Mouse (Mus musculus) forebrain, embryonic 11.5 days (tissue): ENCODE results near the gene Tph1. TPM values are rescaled to one million over a fixed set of nuclear protein-coding genes. Genes with fewer than 3 reads are reported as not detected.
"Not testable (repeated sequence)": the region's sequence is repeated elsewhere in the genome, so short reads cannot be mapped to it uniquely, and the experiment has no call there.

Experiments
- ATAC-seq: fragments of 200-750 bp; cut with Nextera tagmentation; replicated peaks from 2 replicates; pipeline ENCODE4 v1.8.0; 2017; ENCODE audit warnings: moderate TSS enrichment; ENCODE audit not compliant: low FRiP score
- DNase-seq: peaks from one replicate; pipeline ENCODE4 v3.0.0-alpha.2; 2017; ENCODE audit warnings: low spot score
- H3K27ac ChIP-seq: fragments of 300-500 bp; sonication (generic); 2 replicates; pipeline ENCODE4 v1.5.1; 2014; ENCODE audit warnings: low read depth, low read length
- H3K27me3 ChIP-seq: fragments of 300-500 bp; sonication (generic); 2 replicates; pipeline ENCODE4 v1.6.1; 2014; ENCODE audit warnings: mild to moderate bottlenecking, low read length, mixed read lengths; ENCODE audit not compliant: control insufficient read depth, insufficient read depth
- H3K36me3 ChIP-seq: fragments of 300-500 bp; sonication (generic); 2 replicates; pipeline ENCODE4 v1.6.1; 2014; ENCODE audit warnings: mild to moderate bottlenecking, low read length, moderate library complexity, mixed read lengths; ENCODE audit not compliant: control insufficient read depth, insufficient read depth
- H3K4me1 ChIP-seq: fragments of 300-500 bp; sonication (generic); replicated peaks from 2 replicates; pipeline ENCODE4 v1.6.1; 2014; ENCODE audit warnings: low read length, mixed read lengths; ENCODE audit not compliant: control insufficient read depth, insufficient read depth
- H3K4me2 ChIP-seq: fragments of 300-500 bp; sonication (generic); 2 replicates; pipeline ENCODE4 v1.6.1; 2014; ENCODE audit warnings: low read depth, mild to moderate bottlenecking, low read length, moderate library complexity, mixed read lengths; ENCODE audit not compliant: severe bottlenecking
- H3K4me3 ChIP-seq: fragments of 300-500 bp; sonication (generic); 2 replicates; pipeline ENCODE4 v1.5.1; 2014; ENCODE audit warnings: low read depth, low read length
- H3K9ac ChIP-seq: fragments of 300-500 bp; sonication (generic); 2 replicates; pipeline ENCODE4 v1.6.1; 2014; ENCODE audit warnings: low read length
- H3K9me3 ChIP-seq: fragments of 300-500 bp; sonication (generic); 2 replicates; pipeline ENCODE4 v1.6.1; 2016; ENCODE audit warnings: low read length, mixed read lengths; ENCODE audit not compliant: control insufficient read depth
- WGBS: fragments of 180-500 bp; shearing (Covaris S2); extraction: QIAGEN DNeasy Blood & Tissue Kit; methylation state at CpG from one replicate; pipeline ENCODE4 v1.1.7; 2014; 5-methylcytosine and 5-hydroxymethylcytosine counted together
- polyA plus RNA-seq: library from polyadenylated mRNA; unstranded; fragments of >200 nt; fragmentation: Nextera tagmentation; extraction: Ambion mirVana; gene quantifications from 2 replicates; pipeline ENCODE4 v1.2.1, GENCODE M21; 2014

Gene Tph1
- polyA plus RNA-seq, 1 experiment from 2014 or later = 0.13 TPM

DNA sequence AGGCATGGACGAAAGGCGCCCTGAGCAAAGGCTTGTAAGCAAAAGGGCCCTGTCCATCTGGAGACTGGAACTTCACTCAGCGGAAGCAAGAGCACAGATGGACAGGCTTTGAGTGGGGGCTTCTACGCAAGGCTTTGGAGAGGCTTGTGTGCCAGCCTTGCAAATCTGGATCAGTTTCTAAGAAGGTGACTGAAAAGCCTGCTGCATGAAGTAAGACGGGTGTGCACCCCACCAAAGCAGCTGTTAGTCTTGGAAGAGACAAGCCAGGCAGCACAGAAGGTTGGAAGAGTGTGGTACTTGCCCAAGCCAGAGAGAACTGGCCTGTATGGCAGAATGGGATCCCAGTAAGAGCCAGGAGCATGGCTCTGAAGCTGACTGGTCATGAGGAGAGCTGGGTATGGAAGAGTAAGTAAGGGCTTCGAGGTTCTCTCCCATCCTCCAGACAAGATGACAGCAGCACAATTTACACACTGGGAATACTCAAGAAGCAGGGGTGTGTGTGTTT, 28.2 kb upstream of the Tph1 start:
- Histone ChIP-seq H3K9me3 (no peaks in the 10 kb centered on the region), H3K9ac (no peak overlapping the region), H3K27ac (no peak overlapping the region), H3K4me1 (no peaks in the 10 kb centered on the region), H3K4me3 (no peak overlapping the region), H3K4me2 (no peak overlapping the region), H3K36me3 (peaks cover 24% of the 10 kb centered on the region; the same call in 1 of the 2 replicates), H3K27me3 (no peaks in the 10 kb centered on the region)
- ATAC-seq = no peak
- 96% methylated on average over 6 of the region's 6 CpGs for WGBS
- DNase-seq = no peak

GRCm38 (mm10) chr7:46696754-46697153, 24.4 kb upstream of the Tph1 start:
- no peaks in the 10 kb centered on the region for H3K4me1 ChIP-seq

DNA sequence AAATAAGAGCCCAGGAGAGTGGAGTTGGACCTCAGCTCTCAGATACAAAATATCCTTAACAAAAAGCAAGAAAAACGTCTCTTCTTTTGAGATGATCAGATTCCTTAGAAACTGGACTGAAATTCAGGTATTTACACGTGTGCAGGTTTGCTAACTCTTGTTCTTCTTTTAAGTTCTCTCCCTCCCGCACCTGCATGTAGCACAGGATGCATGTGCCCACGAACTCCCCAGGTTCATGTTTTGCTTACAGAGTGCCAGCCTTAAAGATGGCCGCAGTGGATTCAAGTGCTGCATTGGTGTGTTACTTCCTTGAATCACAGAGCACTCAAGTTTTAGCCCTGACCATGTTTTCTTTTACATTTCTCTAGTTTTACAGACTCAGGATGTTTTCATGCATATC, 14.5 kb upstream of the Tph1 start:
- WGBS = 88% methylated on average over 5 of the region's 5 CpGs
- DNase-seq (no peak), ATAC-seq (no peak)
- Histone ChIP-seq H3K9ac (no peak overlapping the region), H3K4me3 (no peak overlapping the region), H3K4me1 (no peaks in the 10 kb centered on the region), H3K27me3 (no peaks in the 10 kb centered on the region), H3K4me2 (no peak overlapping the region), H3K9me3 (no peaks in the 10 kb centered on the region), H3K27ac (no peak overlapping the region), H3K36me3 (peaks cover 4% of the 10 kb centered on the region; the same call in 1 of the 2 replicates)

More at GRCm38 (mm10) chr7:46696754-46697153, 24.4 kb upstream of the Tph1 start:
- no peak overlapping the region for H3K4me3 ChIP-seq
- H3K27ac ChIP-seq = no peak overlapping the region
- no peak for ATAC-seq
- no peak overlapping the region for H3K9ac ChIP-seq
- DNase-seq = no peak
- no peaks in the 10 kb centered on the region for H3K9me3 ChIP-seq
- peaks cover 7% of the 10 kb centered on the region; the same call in 1 of the 2 replicates for H3K36me3 ChIP-seq
- H3K27me3 ChIP-seq = no peaks in the 10 kb centered on the region
- 88% methylated on average over 1 of the region's 1 CpGs for WGBS
- H3K4me2 ChIP-seq = no peak overlapping the region

DNA sequence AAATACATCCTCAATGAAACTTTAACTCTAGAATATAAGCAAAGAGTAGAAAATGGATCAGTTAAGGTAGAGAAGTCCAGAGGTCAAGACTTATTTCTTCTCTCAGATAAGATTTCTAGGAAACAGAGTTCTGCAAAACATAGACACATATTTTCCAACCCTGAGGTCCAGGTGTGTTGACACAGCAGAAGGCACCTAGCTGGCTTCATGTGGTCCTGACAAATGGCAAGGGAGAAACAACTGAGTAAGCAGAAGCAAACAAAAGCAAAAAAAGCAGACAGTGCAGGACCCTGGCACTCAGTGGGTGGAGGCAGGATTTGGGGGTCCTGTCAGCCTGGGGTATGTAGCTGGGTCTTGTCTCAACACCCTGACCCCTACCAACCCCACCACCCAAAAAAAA, 8.4 kb upstream of the Tph1 start:
- H3K27ac ChIP-seq = no peak overlapping the region
- H3K9ac ChIP-seq = no peak overlapping the region
- no peak overlapping the region for H3K4me3 ChIP-seq
- no peak overlapping the region for H3K4me2 ChIP-seq
- ATAC-seq (no peak), DNase-seq (no peak)
- no peaks in the 10 kb centered on the region for H3K27me3 ChIP-seq
- H3K4me1 ChIP-seq = no peaks in the 10 kb centered on the region
- no peaks in the 10 kb centered on the region for H3K36me3 ChIP-seq
- H3K9me3 ChIP-seq = no peaks in the 10 kb centered on the region

- not testable (repeated sequence) for H3K36me3 ChIP-seq, H3K4me2 ChIP-seq, H3K9me3 ChIP-seq, H3K27ac ChIP-seq, ATAC-seq, H3K4me1 ChIP-seq, H3K4me3 ChIP-seq, H3K27me3 ChIP-seq, H3K9ac ChIP-seq, DNase-seq
- WGBS = 81% methylated on average over 7 of the region's 7 CpGs
These were observed 6.7 kb upstream of the Tph1 start for GRCm38 (mm10) chr7:46679044-46679443.

GRCm38 (mm10) chr7:46678417-46678816, 6.1 kb upstream of the Tph1 start:
- 90% methylated on average over 3 of the region's 3 CpGs for WGBS
- no peak for ATAC-seq

DNA sequence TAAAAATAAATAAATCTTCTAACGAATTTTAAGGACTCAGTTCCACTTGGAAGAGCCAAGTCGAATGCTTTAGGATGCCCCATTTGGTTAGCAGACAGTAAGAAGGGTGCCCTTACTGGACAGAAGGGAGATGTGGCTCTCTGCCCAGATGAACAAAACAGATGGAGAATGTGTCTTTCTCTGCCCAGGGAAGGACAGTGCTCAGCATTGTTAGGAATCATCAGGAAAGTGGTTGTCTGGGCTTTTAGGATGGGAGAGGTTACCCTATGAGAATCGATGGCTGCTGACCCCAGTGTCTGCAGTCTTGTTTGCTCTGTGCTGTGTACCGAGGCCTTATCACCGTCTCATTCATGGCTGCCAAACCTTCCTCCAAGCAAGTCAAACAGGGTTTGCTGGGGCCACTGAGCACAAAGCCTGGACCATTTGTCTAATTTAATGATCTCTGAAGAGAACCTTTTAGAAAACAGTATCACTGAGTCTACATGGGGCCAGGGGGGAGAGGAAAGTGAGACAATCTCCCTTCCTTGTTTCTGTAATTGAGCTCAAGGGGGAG, 4.5 kb upstream of the Tph1 start:
- H3K4me3 ChIP-seq = no peak overlapping the region
- no peaks in the 10 kb centered on the region for H3K4me1 ChIP-seq
- no peaks in the 10 kb centered on the region for H3K27me3 ChIP-seq
- H3K4me2 ChIP-seq = no peak overlapping the region
- no peak overlapping the region for H3K9ac ChIP-seq
- no peak for DNase-seq
- no peaks in the 10 kb centered on the region for H3K36me3 ChIP-seq
- H3K9me3 ChIP-seq = no peaks in the 10 kb centered on the region
- no peak for ATAC-seq
- H3K27ac ChIP-seq = no peak overlapping the region
- WGBS = 76% methylated on average over 5 of the region's 5 CpGs

More at GRCm38 (mm10) chr7:46678417-46678816, 6.1 kb upstream of the Tph1 start:
- Histone ChIP-seq H3K36me3 (no peaks in the 10 kb centered on the region), H3K27ac (no peak overlapping the region), H3K4me1 (no peaks in the 10 kb centered on the region), H3K9ac (no peak overlapping the region), H3K4me2 (no peak overlapping the region), H3K9me3 (no peaks in the 10 kb centered on the region), H3K4me3 (no peak overlapping the region), H3K27me3 (no peaks in the 10 kb centered on the region)
- DNase-seq = no peak

DNA sequence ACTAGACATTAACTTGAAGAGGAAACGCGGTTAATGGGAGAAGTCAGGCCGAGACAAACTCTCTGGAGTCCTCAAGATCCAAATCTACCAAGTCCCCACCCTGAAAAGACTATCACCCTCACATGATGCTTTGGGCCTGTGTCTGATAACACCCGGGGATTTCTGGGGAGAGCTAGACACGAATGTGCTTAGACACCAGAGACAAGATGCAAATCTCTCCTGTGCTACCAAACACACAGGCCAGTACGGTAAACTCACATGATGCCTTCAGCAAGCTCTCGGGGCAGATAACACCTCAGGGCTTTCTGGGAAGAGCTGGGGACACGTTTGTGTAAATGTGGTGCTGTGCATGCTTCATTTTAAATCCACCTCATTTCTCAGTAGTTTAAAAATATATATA, 3.5 kb upstream of the Tph1 start:
- Histone ChIP-seq H3K9ac (no peak overlapping the region), H3K27ac (no peak overlapping the region), H3K4me3 (no peak overlapping the region), H3K27me3 (no peaks in the 10 kb centered on the region), H3K4me1 (no peaks in the 10 kb centered on the region), H3K36me3 (no peaks in the 10 kb centered on the region), H3K9me3 (no peaks in the 10 kb centered on the region), H3K4me2 (no peak overlapping the region)
- 90% methylated on average over 8 of the region's 8 CpGs for WGBS
- no peak for DNase-seq
- ATAC-seq = no peak

DNA sequence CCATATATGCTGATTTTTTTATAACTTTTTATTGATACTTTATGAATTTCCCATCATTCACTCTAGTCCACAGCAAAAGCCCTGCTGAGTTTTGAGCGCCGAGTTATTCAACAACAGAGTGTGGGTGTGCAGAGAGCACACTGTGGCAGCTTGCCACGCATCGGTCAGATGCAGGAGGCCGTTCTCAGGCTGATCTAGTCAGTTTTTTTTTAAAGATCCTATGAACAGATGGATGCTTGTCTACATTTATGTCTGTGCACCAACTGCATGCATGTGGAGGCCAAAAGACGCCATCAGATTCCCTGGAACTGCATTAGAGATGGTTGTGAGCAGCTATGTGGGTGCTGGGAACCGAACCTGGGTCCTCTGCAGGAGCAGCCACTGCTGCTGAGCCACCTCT, 2.7 kb upstream of the Tph1 start:
- Histone ChIP-seq H3K4me3 (no peak overlapping the region), H3K27ac (no peak overlapping the region), H3K27me3 (no peaks in the 10 kb centered on the region), H3K4me2 (no peak overlapping the region), H3K9me3 (no peaks in the 10 kb centered on the region), H3K4me1 (no peaks in the 10 kb centered on the region), H3K36me3 (no peaks in the 10 kb centered on the region), H3K9ac (no peak overlapping the region)
- DNase-seq (no peak), ATAC-seq (no peak)
- 91% methylated on average over 7 of the region's 7 CpGs for WGBS
